Mouse (Mus musculus): ENCODE measurements around the gene Olfr943.
A peak's percentile ranks its signal among the peaks of the same experiment; 100 is the strongest.

The Olfr943 gene

GRCm38 (mm10) chr9:39166004-39166403, at the start of gene Olfr943:
Gene Olfr943, plus strand, starts transcription at chr9:39166304.
- TF ChIP-seq CTCF (conservative IDR thresholded peaks at IDR 0.05; ENCODE audit: low read length) (no peak), NANOG (IDR thresholded peaks at IDR 0.05; ENCODE audit: borderline replicate concordance, low read length) (no peak), POU5F1 (IDR thresholded peaks at IDR 0.05; ENCODE audit: borderline replicate concordance, low read length) (no peak)
- Histone ChIP-seq H3K27me3 (ENCODE audit: insufficient read depth, low read length) (no peaks in the 10 kb centered on the region), H3K4me3 (replicated peaks; ENCODE audit: low read length) (no peak within 1 kb of the TSS), H3K4me1 (replicated peaks; ENCODE audit: low read depth, low read length) (no peaks in the 10 kb centered on the region), H3K36me3 (ENCODE audit: insufficient read depth, low read length) (no peaks in the 10 kb centered on the region), H3K9me3 (ENCODE audit: low read length) (peaks cover 28% of the 10 kb centered on the region)

DNA sequence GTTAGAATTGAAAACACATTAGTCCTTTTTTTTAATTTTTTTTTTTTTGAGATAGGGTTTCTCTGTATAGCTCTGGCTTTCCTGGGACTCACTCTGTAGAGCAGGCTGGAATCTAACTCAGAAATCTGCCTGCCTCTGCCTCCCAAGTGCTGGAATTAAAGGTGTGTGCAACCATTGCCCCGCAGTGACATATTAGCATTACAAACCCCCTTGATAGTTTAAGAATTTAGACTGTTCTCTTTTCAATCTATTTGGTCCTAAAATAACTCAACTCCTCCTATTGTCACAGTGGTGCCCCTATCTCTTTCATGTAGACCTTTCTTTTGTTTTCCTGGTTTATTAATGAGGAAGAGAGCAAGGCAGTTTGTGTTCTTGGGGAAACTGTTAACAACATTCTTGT, 38.8 kb upstream of the Olfr943 start:
- Histone ChIP-seq H3K9me3 (ENCODE audit: low read length) (peaks cover 15% of the 10 kb centered on the region; the same call in 1 of the 2 replicates), H3K27me3 (ENCODE audit: insufficient read depth, low read length) (no peaks in the 10 kb centered on the region), H3K36me3 (ENCODE audit: insufficient read depth, low read length) (no peaks in the 10 kb centered on the region), H3K4me3 (replicated peaks; ENCODE audit: low read length) (no peak overlapping the region), H3K4me1 (replicated peaks; ENCODE audit: low read depth, low read length) (no peaks in the 10 kb centered on the region)
- peak; percentile 61; the same call in 1 of the 2 replicates for TF ChIP-seq NANOG (IDR thresholded peaks at IDR 0.05; ENCODE audit: borderline replicate concordance, low read length)
- TF ChIP-seq CTCF (conservative IDR thresholded peaks at IDR 0.05; ENCODE audit: low read length): no peak

DNA sequence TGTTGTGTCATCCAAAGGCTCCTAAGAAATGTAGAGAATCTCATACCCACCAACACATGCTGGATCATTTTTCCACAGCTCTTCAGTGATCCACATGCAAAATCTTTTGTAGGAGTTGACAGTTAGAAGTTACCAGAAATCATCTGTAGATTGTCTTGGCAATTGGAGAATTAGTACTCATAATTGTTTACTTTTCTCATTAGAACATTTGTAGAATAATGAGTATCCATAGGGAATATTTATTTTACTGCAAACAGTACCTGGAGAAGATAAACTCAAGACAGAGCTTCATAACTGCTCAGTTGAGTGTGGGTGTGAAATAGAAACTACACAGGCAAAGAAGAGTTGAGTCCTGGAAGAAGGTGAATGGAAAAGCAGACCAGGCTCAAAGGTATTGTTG, 38.3 kb upstream of the Olfr943 start, which contains the start of gene Olfr27:
Olfr27 (plus strand) TSS at position 301 of the 400 bp plus-strand sequence.
- TF ChIP-seq CTCF (conservative IDR thresholded peaks at IDR 0.05; ENCODE audit: low read length) (no peak), POU5F1 (IDR thresholded peaks at IDR 0.05; ENCODE audit: borderline replicate concordance, low read length) (no peak), NANOG (IDR thresholded peaks at IDR 0.05; ENCODE audit: borderline replicate concordance, low read length) (no peak)
- no peaks in the 10 kb centered on the region for H3K27me3 ChIP-seq (ENCODE audit: insufficient read depth, low read length)
- no peaks in the 10 kb centered on the region for H3K4me1 ChIP-seq (replicated peaks; ENCODE audit: low read depth, low read length)
- no peak within 1 kb of the TSS for H3K4me3 ChIP-seq (replicated peaks; ENCODE audit: low read length)
- H3K9me3 ChIP-seq (ENCODE audit: low read length): peaks cover 15% of the 10 kb centered on the region; the same call in 1 of the 2 replicates
- H3K36me3 ChIP-seq (ENCODE audit: insufficient read depth, low read length): no peaks in the 10 kb centered on the region

- no peaks in the 10 kb centered on the region for H3K27me3 ChIP-seq (ENCODE audit: insufficient read depth, low read length)
- no peak overlapping the region for H3K4me3 ChIP-seq (replicated peaks; ENCODE audit: low read length)
- no peaks in the 10 kb centered on the region for H3K4me1 ChIP-seq (replicated peaks; ENCODE audit: low read depth, low read length)
- no peaks in the 10 kb centered on the region for H3K36me3 ChIP-seq (ENCODE audit: insufficient read depth, low read length)
- TF ChIP-seq NANOG (IDR thresholded peaks at IDR 0.05; ENCODE audit: borderline replicate concordance, low read length): no peak
- TF ChIP-seq POU5F1 (IDR thresholded peaks at IDR 0.05; ENCODE audit: borderline replicate concordance, low read length): no peak
- no peak for TF ChIP-seq CTCF (conservative IDR thresholded peaks at IDR 0.05; ENCODE audit: low read length)
- H3K9me3 ChIP-seq (ENCODE audit: low read length): peaks cover 7% of the 10 kb centered on the region
Measured at GRCm38 (mm10) chr9:39152401-39152800, 13.7 kb upstream of the Olfr943 start.

DNA sequence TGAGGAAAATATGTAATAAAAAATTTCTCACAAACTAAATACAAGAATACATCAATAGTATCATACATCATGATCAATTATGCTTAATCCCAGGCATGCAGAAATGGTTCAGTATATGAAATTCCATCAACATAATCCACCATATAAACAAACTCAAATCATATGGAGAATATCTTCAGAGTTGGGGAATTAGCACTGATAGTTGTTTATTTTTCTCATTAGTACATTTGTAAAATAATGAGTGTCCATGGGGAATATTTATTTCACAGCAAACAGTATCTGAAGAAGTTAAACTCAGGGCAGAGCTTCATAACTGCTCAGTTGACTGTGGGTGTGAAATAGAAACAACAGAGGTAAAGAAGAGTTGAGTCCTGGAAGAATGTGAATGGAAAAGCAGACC, 35.5 kb downstream of the Olfr943 start, which contains the start of gene Olfr944:
Olfr944 (plus strand) TSS at position 301 of the 400 bp plus-strand sequence.
- Histone ChIP-seq H3K36me3 (ENCODE audit: insufficient read depth, low read length) (no peaks in the 10 kb centered on the region), H3K27me3 (ENCODE audit: insufficient read depth, low read length) (no peaks in the 10 kb centered on the region), H3K9me3 (ENCODE audit: low read length) (no peaks in the 10 kb centered on the region), H3K4me3 (replicated peaks; ENCODE audit: low read length) (no peak within 1 kb of the TSS), H3K4me1 (replicated peaks; ENCODE audit: low read depth, low read length) (no peaks in the 10 kb centered on the region)
- no peak for TF ChIP-seq NANOG (IDR thresholded peaks at IDR 0.05; ENCODE audit: borderline replicate concordance, low read length)
- TF ChIP-seq POU5F1 (IDR thresholded peaks at IDR 0.05; ENCODE audit: borderline replicate concordance, low read length): no peak
- TF ChIP-seq CTCF (conservative IDR thresholded peaks at IDR 0.05; ENCODE audit: low read length): no peak
